9 mouse cellular contexts compared by ENCODE assay signal in genomic region chr13:103772917-103773316, GRCm38 (mm10). TPM values are rescaled to one million over a fixed set of nuclear protein-coding genes. Genes with fewer than 3 reads are reported as not detected.
DNase-seq lines count a peak whose midpoint lies in the region; ATAC-seq and TF ChIP-seq lines count a peak whose summit lies in the region.
"Had no signal": no experiment of that assay in that cellular context is flagged by ENCODE, and none has a peak within 500 bp of the region (broad histone marks: within the 10 kb centered on the region; RNA-seq: fewer than 3 reads in every experiment).

No protein-coding gene starts in this region.

- no peaks in the 10 kb centered on the region for H3K9me3 ChIP-seq in intestine, embryonic 16.5 days (ENCODE audit: control insufficient read depth, low read length)

- peaks cover 11% of the 10 kb centered on the region for H3K4me1 ChIP-seq in intestine, embryonic 16.5 days (ENCODE audit: control insufficient read depth, insufficient read depth, low read length)

- H3K36me3 ChIP-seq in C2C12 (ENCODE audit: control insufficient read depth, insufficient read depth) (peaks cover 7% of the 10 kb centered on the region), myocyte (ENCODE audit: control insufficient read depth, insufficient read depth) (peaks cover 15% of the 10 kb centered on the region)
- no peaks in the 10 kb centered on the region for H3K36me3 ChIP-seq in intestine, embryonic 16.5 days (ENCODE audit: control insufficient read depth, insufficient read depth, low read length)

- no peak for TF ChIP-seq CTCF in C2C12 (IDR thresholded peaks at IDR 0.05; ENCODE audit: control insufficient read depth, insufficient read depth, insufficient read length)

- H3K79me2 ChIP-seq in C2C12 (ENCODE audit: control insufficient read depth, insufficient read depth) (peaks cover 59% of the 10 kb centered on the region), myocyte (ENCODE audit: control insufficient read depth, insufficient read depth) (peaks cover 54% of the 10 kb centered on the region)

- H3K4me3 ChIP-seq in C2C12 (ENCODE audit: insufficient read depth, poor library complexity, severe bottlenecking) = peak overlapping the region; percentile 86
- peak overlapping the region; percentile 77 for H3K4me3 ChIP-seq in intestine, embryonic 16.5 days (ENCODE audit: low read length)
- peak overlapping the region; percentile 92 for H3K4me3 ChIP-seq in myocyte

- no peak for ATAC-seq in intestine, embryonic 16.5 days

- WGBS in intestine, embryonic 16.5 days = 29% methylated on average over 5 of the region's 5 CpGs

- no peak for TF ChIP-seq POLR2A in myocyte (IDR thresholded peaks at IDR 0.05; ENCODE audit: insufficient read length, low read depth)

- H3K27me3 ChIP-seq in C2C12 (ENCODE audit: control insufficient read depth, insufficient read depth, insufficient read length) = no peaks in the 10 kb centered on the region
- H3K27me3 ChIP-seq in intestine, embryonic 16.5 days (replicated peaks; ENCODE audit: control insufficient read depth, insufficient read depth, low read length) = no peaks in the 10 kb centered on the region
- no peaks in the 10 kb centered on the region for H3K27me3 ChIP-seq in myocyte (ENCODE audit: control insufficient read depth, insufficient read depth, insufficient read length)
- H3K27me3 ChIP-seq: Patski had no signal

- H3K9ac ChIP-seq in intestine, embryonic 16.5 days (ENCODE audit: low read depth, low read length) = peak overlapping the region; percentile 48

- no peak overlapping the region for H3K27ac ChIP-seq in intestine, embryonic 16.5 days (ENCODE audit: low read length)

- H3ac ChIP-seq in C2C12 (ENCODE audit: control insufficient read depth, insufficient read length, low read depth) (no peak overlapping the region), myocyte (ENCODE audit: control insufficient read depth, insufficient read length) (no peak overlapping the region)

- H3K79me3 ChIP-seq in C2C12 (ENCODE audit: low read depth) = peaks cover 49% of the 10 kb centered on the region

- peak; percentile 42 for DNase-seq in embryo, embryonic 10.5 days (ENCODE audit: low spot score)
- DNase-seq in embryo, embryonic 10 days (ENCODE audit: low spot score) = no peak
- peak; percentile 10 for DNase-seq in embryo, embryonic 9.5 days (ENCODE audit: extremely low spot score)
- no peak for DNase-seq in B cell, adult 2 months
- DNase-seq in frontal cortex, postnatal 25 days (ENCODE audit: low spot score in 2 of 2) = no peak

- H3K4me2 ChIP-seq in intestine, embryonic 16.5 days (ENCODE audit: low read depth, low read length) = peak overlapping the region; percentile 62
- peak overlapping the region; percentile 87 for H3K4me2 ChIP-seq in myocyte (ENCODE audit: low read depth)

TF ChIP-seq in C2C12, 6 proteins besides CTCF, POLR2A, EP300 and RAD21:
- TF ChIP-seq MAX (IDR thresholded peaks at IDR 0.05) = no peak
- no peak for TF ChIP-seq CEBPB (IDR thresholded peaks at IDR 0.05; ENCODE audit: low read depth)
- TF ChIP-seq USF1 (IDR thresholded peaks at IDR 0.05; ENCODE audit: low read depth) = no peak
- TF ChIP-seq MYOD1 (IDR thresholded peaks at IDR 0.05; ENCODE audit: control insufficient read depth, insufficient read length, low read depth) = no peak
- TF ChIP-seq FOSL1 (IDR thresholded peaks at IDR 0.05; ENCODE audit: insufficient read depth, low read length, poor library complexity, severe bottlenecking) = no peak
- no peak for TF ChIP-seq MYOG (IDR thresholded peaks at IDR 0.05; ENCODE audit: control insufficient read depth, extremely low read depth, insufficient read length)

TF ChIP-seq in myocyte, 11 proteins besides CTCF, POLR2A, EP300 and RAD21:
- TF ChIP-seq POLR2AphosphoS2 (IDR thresholded peaks at IDR 0.05; ENCODE audit: insufficient read length, low read depth) = no peak
- TF ChIP-seq TCF3 (IDR thresholded peaks at IDR 0.05; ENCODE audit: insufficient read length, low read depth) = no peak
- no peak for TF ChIP-seq MYOD1 (IDR thresholded peaks at IDR 0.05; ENCODE audit: control insufficient read depth in 1 of 3, insufficient read length in 2 of 3, low read depth in 2 of 3)
- TF ChIP-seq SRF (IDR thresholded peaks at IDR 0.05; ENCODE audit: control insufficient read depth, insufficient read length, low read depth) = no peak
- TF ChIP-seq MYOG (IDR thresholded peaks at IDR 0.05; ENCODE audit: control insufficient read depth in 1 of 3, insufficient read depth in 1 of 3, insufficient read length in 2 of 3, low read depth in 2 of 3) = no peak
- TF ChIP-seq USF1 (IDR thresholded peaks at IDR 0.05; ENCODE audit: low read depth) = no peak
- no peak for TF ChIP-seq MAX (IDR thresholded peaks at IDR 0.05; ENCODE audit: low read depth)
- TF ChIP-seq REST (IDR thresholded peaks at IDR 0.05; ENCODE audit: insufficient read depth, insufficient read length) = no peak
- TF ChIP-seq E2F4 (IDR thresholded peaks at IDR 0.05; ENCODE audit: insufficient read depth) = no peak
- no peak for TF ChIP-seq TCF12 (IDR thresholded peaks at IDR 0.05; ENCODE audit: insufficient read depth, poor library complexity, severe bottlenecking)
- no peak for TF ChIP-seq CEBPB (IDR thresholded peaks at IDR 0.05; ENCODE audit: insufficient read depth, poor library complexity, severe bottlenecking)

RNA-seq across cellular contexts. Expression of gene Srek1, which starts 1.5 kb away (rescaled TPM):
- polyA plus RNA-seq in C2C12 (2012; fragmentation: generic; extraction: Trizol) (9.1 TPM), myocyte (2012; fragmentation: generic; extraction: Trizol) (6.1 TPM)
- 50.2 and 57.5 TPM in 2 replicates for polyA plus RNA-seq in intestine, embryonic 16.5 days (2015; fragmentation: Nextera tagmentation; extraction: Ambion mirVana)

Comparison
In these comparisons a context has a peak if more than half of its experiments do, and no peak if none do; other contexts are left out.
1. DNase-seq: peak in embryo, embryonic 10.5 days (single experiment) and embryo, embryonic 9.5 days (single experiment); none in embryo, embryonic 10 days (single experiment), B cell, adult 2 months (0 of 2) and frontal cortex, postnatal 25 days (0 of 2).
2. Peak in every context shown above with its lines, with median percentiles within 50 percentile points of each other: H3K4me3 ChIP-seq.